Mouse (Mus musculus) midbrain, embryonic 11.5 days (tissue): ENCODE measurements around the gene Zfp827. TPM values are rescaled to one million over a fixed set of nuclear protein-coding genes. Genes with fewer than 3 reads are reported as not detected.

ENCODE experiments used
- ATAC-seq: fragments of 200-750 bp; cut with Nextera tagmentation; 2 replicates; pipeline ENCODE4 v1.8.0; 2017; ENCODE audit warnings: moderate TSS enrichment, moderate library complexity; ENCODE audit not compliant: low FRiP score
- DNase-seq: peaks from one replicate; pipeline ENCODE4 v3.0.0; 2015; ENCODE audit warnings: low spot score; ENCODE audit errors: missing footprints
- H3K27ac ChIP-seq: fragments of 300-500 bp; sonication (generic); 2 replicates; pipeline ENCODE4 v1.5.1; 2014; ENCODE audit warnings: low read depth, low read length
- H3K27me3 ChIP-seq: fragments of 300-500 bp; sonication (generic); 2 replicates; pipeline ENCODE4 v1.6.1; 2014; ENCODE audit warnings: mild to moderate bottlenecking, low read length, moderate library complexity, mixed read lengths; ENCODE audit not compliant: control insufficient read depth, insufficient read depth
- H3K36me3 ChIP-seq: fragments of 300-500 bp; sonication (generic); 2 replicates; pipeline ENCODE4 v1.6.1; 2014; ENCODE audit warnings: mild to moderate bottlenecking, low read length, moderate library complexity, mixed read lengths; ENCODE audit not compliant: control insufficient read depth, insufficient read depth
- H3K4me1 ChIP-seq: fragments of 300-500 bp; sonication (generic); 2 replicates; pipeline ENCODE4 v1.6.1; 2014; ENCODE audit warnings: low read length; ENCODE audit not compliant: control insufficient read depth, insufficient read depth
- H3K4me2 ChIP-seq: fragments of 300-500 bp; sonication (generic); 2 replicates; pipeline ENCODE4 v1.6.1; 2014; ENCODE audit warnings: mild to moderate bottlenecking, moderate library complexity
- H3K4me3 ChIP-seq: fragments of 300-500 bp; sonication (generic); 2 replicates; pipeline ENCODE4 v1.5.1; 2014; ENCODE audit warnings: low read depth, low read length
- H3K9ac ChIP-seq: fragments of 300-500 bp; sonication (generic); 2 replicates; pipeline ENCODE4 v1.6.1; 2014; ENCODE audit warnings: low read length
- H3K9me3 ChIP-seq: fragments of 300-500 bp; sonication (generic); 2 replicates; pipeline ENCODE4 v1.6.1; 2016; ENCODE audit warnings: low read length; ENCODE audit not compliant: control insufficient read depth
- WGBS: fragments of 180-500 bp; shearing (Covaris S2); extraction: QIAGEN DNeasy Blood & Tissue Kit; methylation state at CpG from one replicate; pipeline ENCODE4 v1.1.7; 2014; 5-methylcytosine and 5-hydroxymethylcytosine counted together
- polyA plus RNA-seq: library from polyadenylated mRNA; unstranded; fragments of >200 nt; fragmentation: Nextera tagmentation; extraction: Ambion mirVana; gene quantifications from 2 replicates; pipeline ENCODE4 v1.2.1, GENCODE M21; 2014

Gene Zfp827
- polyA plus RNA-seq, 1 experiment from 2014 or later = 9.5 TPM

DNA sequence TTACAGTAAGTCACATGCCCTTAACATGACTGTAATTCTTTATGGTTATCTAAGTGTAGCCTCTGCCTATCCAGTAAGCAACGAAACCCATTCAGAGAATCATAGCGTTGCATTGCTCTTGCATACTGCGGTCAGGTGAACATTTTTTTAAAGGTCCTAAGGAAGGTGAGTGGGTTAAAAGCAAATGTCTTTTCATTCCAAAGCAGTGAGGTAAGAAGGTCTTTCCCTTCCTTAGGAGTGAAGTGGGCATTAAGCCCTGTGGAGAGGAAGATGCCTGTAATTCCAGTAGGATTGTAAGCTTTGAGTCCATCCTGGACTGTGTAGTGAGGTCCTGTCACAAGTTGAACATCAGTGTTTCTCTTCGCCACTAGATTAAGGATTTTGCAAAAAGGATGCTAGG is 66.2 kb downstream of the Zfp827 start:
- Histone ChIP-seq H3K9ac (no peak overlapping the region), H3K27me3 (no peaks in the 10 kb centered on the region), H3K36me3 (no peaks in the 10 kb centered on the region; the same call in 1 of the 2 replicates), H3K4me3 (no peak overlapping the region), H3K4me1 (no peaks in the 10 kb centered on the region), H3K9me3 (no peaks in the 10 kb centered on the region), H3K4me2 (no peak overlapping the region), H3K27ac (no peak overlapping the region)
- WGBS = 98% methylated on average over 4 of the region's 4 CpGs
- no peak for ATAC-seq
- DNase-seq = no peak

DNA sequence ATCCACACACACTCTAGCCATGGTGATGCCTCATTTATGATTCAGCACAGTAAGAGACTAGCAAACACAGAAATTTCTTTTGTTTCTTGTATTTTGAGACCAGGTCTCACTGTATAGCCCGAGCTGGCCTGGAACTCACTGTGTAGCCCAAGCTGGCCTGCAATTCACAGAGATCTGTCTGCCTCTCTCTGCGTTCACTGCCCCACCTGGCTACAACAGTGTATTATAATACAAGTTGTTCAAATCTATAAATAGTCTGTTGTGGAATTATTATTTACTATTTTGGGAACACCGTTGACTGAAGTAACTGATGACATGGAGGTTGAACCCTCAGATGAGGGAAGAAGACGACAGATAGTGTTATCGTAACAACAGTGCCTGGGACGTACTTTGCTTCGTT is 66.9 kb downstream of the Zfp827 start:
- Histone ChIP-seq H3K4me1 (no peaks in the 10 kb centered on the region), H3K4me3 (no peak overlapping the region), H3K36me3 (no peaks in the 10 kb centered on the region; the same call in 1 of the 2 replicates), H3K9me3 (no peaks in the 10 kb centered on the region), H3K9ac (no peak overlapping the region), H3K27ac (no peak overlapping the region), H3K4me2 (no peak overlapping the region), H3K27me3 (no peaks in the 10 kb centered on the region)
- ATAC-seq (no peak), DNase-seq (no peak)
- WGBS = 96% methylated on average over 7 of the region's 7 CpGs

DNA sequence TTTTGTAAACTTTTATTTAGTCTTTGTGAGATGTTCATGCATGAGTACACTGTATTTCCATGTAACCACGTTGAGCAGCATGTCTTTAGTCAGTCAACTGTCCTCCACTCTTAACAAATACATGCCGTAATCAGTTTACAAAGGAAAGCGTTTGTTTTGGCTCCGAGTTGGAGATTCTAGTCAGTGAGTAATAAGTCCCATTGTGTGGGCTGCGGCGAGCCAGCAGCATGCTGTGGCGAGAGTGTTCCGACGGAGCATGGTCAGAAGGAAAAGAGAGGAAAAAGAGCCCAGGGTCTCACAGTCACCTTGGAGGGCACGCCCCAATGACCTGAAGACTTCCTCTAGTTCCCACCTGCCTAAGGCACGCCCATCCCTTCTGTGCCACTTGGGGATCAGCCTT is 68.7 kb downstream of the Zfp827 start:
- DNase-seq (no peak), ATAC-seq (0 out of 2 replicates have a peak, but pooled peaks have one; percentile 42)
- H3K4me3 ChIP-seq = no peak overlapping the region
- no peak overlapping the region for H3K9ac ChIP-seq
- H3K9me3 ChIP-seq = no peaks in the 10 kb centered on the region
- no peak overlapping the region for H3K4me2 ChIP-seq
- WGBS = 71% methylated on average over 11 of the region's 11 CpGs
- no peaks in the 10 kb centered on the region for H3K27me3 ChIP-seq
- no peaks in the 10 kb centered on the region; the same call in 1 of the 2 replicates for H3K36me3 ChIP-seq
- no peaks in the 10 kb centered on the region for H3K4me1 ChIP-seq
- no peak overlapping the region for H3K27ac ChIP-seq

DNA sequence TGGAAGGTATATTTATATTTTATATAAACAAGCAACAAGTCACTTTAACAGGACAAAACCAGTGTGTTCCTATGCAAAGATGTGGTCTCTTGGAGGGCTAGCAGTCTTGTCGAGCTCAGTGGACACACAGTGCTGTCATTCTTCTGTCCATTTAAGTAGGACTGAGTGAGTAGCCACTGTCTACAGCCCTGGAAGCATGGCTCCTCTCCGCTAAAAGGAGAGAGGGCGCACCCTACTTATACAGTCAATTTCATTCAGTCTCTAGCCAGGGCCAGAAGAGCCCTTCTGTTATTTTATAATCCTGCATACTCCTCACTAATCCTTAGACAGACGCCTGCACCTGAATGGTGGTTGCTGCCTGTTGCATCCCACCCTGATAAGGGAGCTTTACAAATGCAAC is 74.5 kb downstream of the Zfp827 start:
- 68% methylated on average over 4 of the region's 4 CpGs for WGBS
- Histone ChIP-seq H3K9ac (no peak overlapping the region), H3K4me2 (no peak overlapping the region), H3K27ac (no peak overlapping the region), H3K4me3 (no peak overlapping the region), H3K4me1 (no peaks in the 10 kb centered on the region), H3K27me3 (no peaks in the 10 kb centered on the region), H3K9me3 (no peaks in the 10 kb centered on the region), H3K36me3 (no peaks in the 10 kb centered on the region)
- DNase-seq (no peak), ATAC-seq (0 out of 2 replicates have a peak, but pooled peaks have one; percentile 11)

DNA sequence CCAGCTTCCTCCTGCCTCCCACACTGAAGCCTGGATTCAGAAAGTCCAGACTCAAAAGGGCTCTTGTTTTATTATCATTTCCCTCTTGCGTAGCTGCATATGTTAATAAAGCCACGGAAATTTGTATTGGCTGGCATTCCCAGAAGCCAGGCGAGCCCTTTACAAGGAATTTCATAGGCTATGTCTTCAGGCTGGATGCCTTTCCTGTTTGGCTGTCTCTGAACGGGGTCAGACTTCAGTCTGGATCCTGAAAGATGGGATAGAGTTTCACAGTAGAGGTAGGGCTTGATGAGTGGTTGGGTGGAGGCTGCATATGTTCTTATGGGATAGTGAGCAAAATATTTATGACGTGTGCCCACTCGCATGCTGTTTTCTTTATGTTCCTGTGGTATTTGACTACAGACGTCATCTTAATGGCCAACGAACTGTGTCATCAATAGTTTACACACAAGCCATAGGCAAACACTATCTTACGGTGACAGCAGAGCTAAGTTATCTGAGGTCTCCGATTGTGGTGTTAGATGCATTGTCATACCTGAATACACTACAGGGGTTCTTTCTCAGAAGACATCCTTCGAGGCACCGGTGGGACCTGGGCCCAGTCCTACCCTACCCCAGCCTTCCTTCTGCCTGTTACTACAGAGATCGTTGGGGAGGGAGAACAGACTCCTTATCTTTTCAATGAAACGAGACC is 75.1 kb downstream of the Zfp827 start:
- Histone ChIP-seq H3K4me1 (no peaks in the 10 kb centered on the region), H3K9ac (no peak overlapping the region), H3K4me3 (no peak overlapping the region), H3K9me3 (no peaks in the 10 kb centered on the region), H3K27ac (no peak overlapping the region), H3K36me3 (no peaks in the 10 kb centered on the region), H3K27me3 (no peaks in the 10 kb centered on the region), H3K4me2 (no peak overlapping the region)
- 86% methylated on average over 14 of the region's 14 CpGs for WGBS
- DNase-seq = no peak
- no peak for ATAC-seq

DNA sequence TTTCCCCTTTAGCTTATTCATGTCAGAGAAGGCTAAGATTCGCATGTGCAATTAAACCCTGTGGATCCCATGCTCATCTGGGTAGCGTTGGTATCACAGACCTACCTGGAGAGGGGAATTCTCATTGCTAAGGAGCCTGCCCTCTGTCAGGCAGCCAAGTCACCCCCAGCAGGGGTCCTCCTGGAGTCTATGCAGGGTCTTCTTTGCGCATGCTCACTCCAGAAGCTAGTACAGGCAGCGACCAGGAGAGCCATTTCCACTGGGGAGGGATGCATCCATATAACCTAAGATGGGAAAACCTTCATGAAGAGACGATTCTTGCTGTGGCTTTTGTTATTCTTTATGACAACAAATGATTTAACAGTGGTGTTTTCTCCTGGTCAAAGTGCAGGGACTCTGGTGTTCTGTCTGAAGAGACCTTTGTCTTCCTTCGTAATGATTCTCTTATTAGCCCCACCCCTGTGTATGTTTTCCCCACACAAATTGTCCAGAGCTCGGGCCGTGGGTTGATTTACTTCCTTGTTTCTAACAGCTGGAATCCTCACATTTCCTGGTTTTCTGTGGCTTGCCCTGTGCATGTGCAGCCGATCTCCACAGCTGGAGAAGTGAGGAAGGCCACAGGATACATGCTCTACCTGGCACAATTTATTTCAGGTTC is 75.8 kb downstream of the Zfp827 start:
- ATAC-seq = no peak
- H3K4me3 ChIP-seq = no peak overlapping the region
- WGBS = 81% methylated on average over 9 of the region's 9 CpGs
- H3K4me2 ChIP-seq = no peak overlapping the region
- H3K36me3 ChIP-seq = no peaks in the 10 kb centered on the region
- no peak overlapping the region for H3K9ac ChIP-seq
- no peak overlapping the region for H3K27ac ChIP-seq
- no peaks in the 10 kb centered on the region for H3K9me3 ChIP-seq
- no peak for DNase-seq
- no peaks in the 10 kb centered on the region for H3K27me3 ChIP-seq
- no peaks in the 10 kb centered on the region for H3K4me1 ChIP-seq

DNA sequence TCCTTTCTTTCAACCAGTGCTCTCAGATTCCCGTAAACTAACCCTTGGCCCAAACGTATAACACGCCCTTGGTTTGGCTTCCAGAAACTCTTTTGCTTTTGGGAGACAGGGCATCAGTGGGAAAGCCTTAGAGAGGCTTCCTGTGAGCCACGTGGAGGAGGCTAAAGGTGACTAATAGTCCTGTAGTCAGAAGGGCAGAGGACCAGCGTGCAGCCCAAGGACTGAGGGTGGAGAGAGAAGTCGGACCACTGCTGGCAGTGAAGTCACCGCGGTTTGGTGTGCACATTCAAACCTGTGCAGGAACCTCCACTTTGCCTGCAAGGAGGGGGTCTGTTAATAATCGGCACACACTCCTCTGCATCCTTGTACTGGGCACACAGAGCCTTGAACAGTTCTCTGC is 76.4 kb downstream of the Zfp827 start:
- no peaks in the 10 kb centered on the region for H3K9me3 ChIP-seq
- no peaks in the 10 kb centered on the region for H3K36me3 ChIP-seq
- no peak overlapping the region for H3K27ac ChIP-seq
- H3K4me3 ChIP-seq = no peak overlapping the region
- no peak for ATAC-seq
- no peaks in the 10 kb centered on the region for H3K4me1 ChIP-seq
- H3K27me3 ChIP-seq = no peaks in the 10 kb centered on the region
- no peak overlapping the region for H3K9ac ChIP-seq
- no peak for DNase-seq
- 91% methylated on average over 9 of the region's 9 CpGs for WGBS
- H3K4me2 ChIP-seq = no peak overlapping the region

DNA sequence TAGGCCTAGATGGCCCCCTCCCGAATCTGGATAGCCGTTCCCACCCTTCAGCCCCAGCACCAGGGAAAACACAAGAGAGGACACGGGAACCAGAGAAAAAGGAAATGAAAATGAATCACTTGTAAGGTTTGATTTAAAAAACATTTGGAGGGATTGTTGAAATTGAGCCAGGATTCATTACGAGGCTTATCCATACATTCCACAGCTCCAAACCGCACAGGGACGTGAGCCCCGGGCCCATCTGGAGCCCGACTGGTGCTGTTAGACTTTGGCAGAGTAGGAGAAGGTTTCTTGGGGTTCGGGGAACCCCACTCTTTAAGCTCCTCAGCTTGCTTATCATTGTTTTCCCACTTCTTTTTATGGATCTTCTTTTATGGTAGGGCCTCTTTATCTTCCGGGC is 76.9 kb downstream of the Zfp827 start:
- Histone ChIP-seq H3K9me3 (no peaks in the 10 kb centered on the region), H3K27me3 (no peaks in the 10 kb centered on the region), H3K36me3 (no peaks in the 10 kb centered on the region), H3K4me3 (no peak overlapping the region), H3K4me1 (no peaks in the 10 kb centered on the region), H3K27ac (no peak overlapping the region), H3K9ac (no peak overlapping the region), H3K4me2 (no peak overlapping the region)
- DNase-seq (no peak), ATAC-seq (no peak)
- WGBS = 92% methylated on average over 10 of the region's 10 CpGs

DNA sequence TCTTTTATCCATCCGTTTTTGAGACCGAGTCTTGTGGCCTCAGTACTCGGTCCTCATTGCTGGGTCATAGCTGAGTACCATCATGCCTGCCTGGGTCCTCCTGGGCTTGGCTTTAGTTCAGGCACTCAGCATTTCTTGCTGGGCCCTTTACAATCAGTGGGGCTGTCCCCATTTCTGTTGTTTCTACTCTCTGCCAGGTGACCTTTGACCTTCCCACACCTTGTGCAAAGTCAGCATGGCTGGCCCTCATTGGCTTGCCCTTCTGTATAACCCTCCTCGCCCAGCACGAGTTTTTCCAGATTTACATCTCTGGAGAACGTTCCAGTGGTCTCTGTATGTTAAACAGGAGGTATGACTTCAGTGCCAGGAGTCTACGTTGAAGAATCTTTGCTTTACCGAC is 83.2 kb downstream of the Zfp827 start:
- no peak overlapping the region for H3K27ac ChIP-seq
- no peak for ATAC-seq
- no peaks in the 10 kb centered on the region for H3K36me3 ChIP-seq
- no peaks in the 10 kb centered on the region for H3K27me3 ChIP-seq
- H3K9me3 ChIP-seq = no peaks in the 10 kb centered on the region
- 92% methylated on average over 8 of the region's 8 CpGs for WGBS
- no peak overlapping the region for H3K4me2 ChIP-seq
- no peak overlapping the region for H3K9ac ChIP-seq
- DNase-seq = no peak
- H3K4me3 ChIP-seq = no peak overlapping the region
- no peaks in the 10 kb centered on the region for H3K4me1 ChIP-seq
